Mouse (Mus musculus): Measurements from ENCODE around the gene Slc25a30.

Slc25a30 gene

DNA sequence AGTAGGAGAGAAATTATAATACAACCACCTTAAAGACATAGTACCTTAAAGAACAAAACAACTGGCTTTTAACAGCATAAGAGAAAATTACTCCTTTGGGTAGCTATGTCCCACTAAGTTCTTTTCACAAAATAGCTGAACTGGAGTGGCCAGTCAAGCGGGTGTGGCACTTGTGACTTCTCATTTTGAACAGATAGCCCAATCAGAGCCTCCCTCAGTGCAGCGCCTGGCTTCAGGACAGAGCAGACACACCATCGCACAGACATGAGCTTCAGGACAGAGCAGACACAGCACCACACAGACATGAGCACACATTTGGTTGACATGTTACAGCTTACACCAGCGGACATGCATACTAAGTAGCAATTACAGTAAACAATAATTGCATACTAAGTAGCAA, 35.8 kb downstream of the Slc25a30 start:
- in situ Hi-C loops (cut with MseI, MboI), result no loop called here

DNA sequence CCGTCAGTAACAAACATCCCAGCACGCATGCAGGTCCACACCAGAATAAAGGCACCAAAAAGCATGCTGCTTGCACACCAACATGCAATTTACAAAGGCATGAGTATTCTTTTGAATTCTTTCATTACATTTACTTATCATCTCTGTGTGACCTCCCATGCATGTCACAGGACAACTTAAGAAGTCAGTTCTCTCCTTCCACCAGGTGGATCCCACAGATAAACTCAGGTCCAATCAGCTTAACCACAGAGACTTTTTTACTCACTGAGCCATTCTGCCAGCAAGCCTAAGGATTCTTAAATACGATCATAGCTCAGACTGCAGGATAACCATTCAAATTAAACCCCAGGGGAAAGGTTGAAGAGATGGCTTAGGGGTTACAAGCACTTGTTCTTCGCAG, 37.7 kb downstream of the Slc25a30 start:
- in situ Hi-C loops (cut with MseI, MboI), result no loop called here

DNA sequence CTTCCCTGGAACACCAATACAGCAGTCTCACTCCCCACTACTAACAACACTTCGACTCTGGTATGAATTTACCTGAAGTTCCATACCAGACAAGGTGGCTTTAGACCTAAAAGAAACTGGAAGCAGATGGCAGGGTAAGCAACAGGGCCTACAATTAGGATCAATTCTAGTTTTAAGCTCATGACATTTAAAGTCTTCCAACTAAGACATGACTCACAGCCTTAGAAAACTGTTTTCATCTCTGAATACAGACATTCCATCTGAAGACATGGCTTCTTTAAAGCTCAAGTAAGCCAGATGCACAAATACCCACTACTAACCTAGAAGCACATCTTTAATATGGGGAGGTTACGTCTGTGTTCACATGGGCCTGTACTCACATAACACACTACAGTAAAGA, 38.9 kb downstream of the Slc25a30 start:
- in situ Hi-C loops (cut with MseI, MboI), result no loop called here

DNA sequence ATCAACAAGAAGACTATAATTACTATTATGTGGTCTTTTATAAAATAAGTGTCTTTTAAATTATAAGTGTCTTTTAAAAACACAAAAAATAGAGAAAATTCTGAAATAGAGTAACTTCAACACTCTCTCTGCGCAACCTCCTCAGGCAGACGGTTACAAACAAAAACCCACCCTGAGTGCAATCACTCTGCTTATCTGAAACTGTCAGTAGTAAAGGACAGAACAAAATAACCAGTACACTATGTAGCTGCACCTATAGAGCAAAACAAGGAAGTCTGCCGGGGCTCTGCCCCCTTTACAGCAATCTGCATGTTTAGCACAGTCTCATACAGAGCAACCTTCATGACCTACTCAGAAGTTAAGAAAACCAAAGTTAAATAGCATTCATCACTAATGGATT, 44.9 kb downstream of the Slc25a30 start:
- in situ Hi-C loops (cut with MseI, MboI), result no loop called here

DNA sequence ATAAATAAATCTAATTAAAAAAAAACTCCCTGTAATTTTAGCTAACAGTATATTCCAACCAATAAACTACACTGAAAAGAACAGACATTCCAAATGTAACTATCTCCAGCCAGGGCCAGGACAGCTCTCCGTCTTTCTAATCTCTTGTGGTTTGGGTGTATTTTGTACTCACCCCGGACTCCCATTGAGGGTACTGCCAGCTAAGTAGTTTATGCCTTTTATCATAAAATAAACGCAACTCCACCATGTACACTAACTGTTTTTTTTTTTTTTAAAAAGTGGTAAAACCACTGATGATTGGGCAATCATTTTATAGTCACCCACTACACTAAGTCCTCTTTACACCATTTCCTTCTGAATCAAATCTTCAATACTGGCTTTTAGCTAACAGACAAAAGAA, 51.2 kb downstream of the Slc25a30 start:
- in situ Hi-C loops (cut with MseI, MboI), result loop anchor here in 1 of 2 experiments (5.0 kb wide), 1 partner anchor 52 kb away; the partner anchor contains the start of gene Slc25a30

DNA sequence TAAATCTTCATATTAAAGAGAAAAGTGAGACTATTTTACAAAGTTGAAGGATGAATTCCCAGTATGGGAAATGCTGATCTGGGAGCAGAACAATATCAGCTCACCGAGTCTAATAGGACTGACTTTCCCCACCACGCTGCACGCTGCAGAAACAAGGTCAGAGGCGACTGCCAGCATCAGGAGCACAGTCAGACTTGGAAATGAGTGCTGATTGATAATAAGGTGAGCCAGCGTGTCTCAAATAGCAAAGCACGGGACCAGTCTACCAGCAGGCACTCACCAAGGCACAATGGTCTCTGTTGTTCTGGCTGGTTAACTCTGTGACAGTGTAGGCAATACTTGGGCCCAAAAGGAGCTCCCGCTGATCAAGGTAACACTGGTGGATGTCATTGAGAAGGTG, 54.2 kb downstream of the Slc25a30 start:
- in situ Hi-C loops (cut with MseI, MboI), result no loop called here

DNA sequence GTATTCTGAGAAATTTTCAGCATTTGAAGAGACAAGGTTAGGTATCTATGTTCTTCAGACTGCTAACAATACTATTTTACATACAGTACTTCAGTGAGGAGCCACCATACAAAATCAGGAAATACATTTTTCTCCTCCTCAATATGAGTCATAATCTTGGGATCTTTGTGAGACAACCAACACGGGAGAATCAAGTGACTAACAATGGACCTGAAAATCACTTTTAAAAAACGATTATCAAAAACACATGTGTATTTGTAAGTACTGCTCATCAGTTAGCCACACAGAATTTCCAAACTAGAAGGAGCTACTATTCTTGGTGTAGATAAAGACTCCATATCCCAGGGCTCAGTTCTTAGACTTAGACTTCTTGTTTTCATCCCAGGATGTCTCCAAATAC, 55.5 kb downstream of the Slc25a30 start:
- in situ Hi-C loops (cut with MseI, MboI), result no loop called here

DNA sequence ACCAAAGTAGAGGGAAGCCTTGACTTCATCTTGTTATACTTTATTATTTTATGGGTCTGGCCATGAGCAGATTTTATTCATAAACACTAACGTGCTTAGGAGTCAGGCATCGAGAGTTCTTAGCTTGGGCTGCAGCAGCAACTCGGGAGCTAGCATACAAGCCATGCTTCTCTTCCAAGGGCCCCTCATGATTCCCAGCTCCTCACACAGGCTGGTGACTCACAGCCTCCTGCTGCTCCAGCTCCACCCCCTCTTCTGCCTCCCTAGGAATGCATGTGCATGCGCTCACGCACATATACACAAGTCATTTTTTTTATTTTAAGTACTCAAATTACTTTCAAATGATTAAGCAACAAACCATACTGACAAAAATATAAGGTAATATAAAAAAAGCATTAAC, 58.7 kb downstream of the Slc25a30 start:
- in situ Hi-C loops (cut with MseI, MboI), result no loop called here

DNA sequence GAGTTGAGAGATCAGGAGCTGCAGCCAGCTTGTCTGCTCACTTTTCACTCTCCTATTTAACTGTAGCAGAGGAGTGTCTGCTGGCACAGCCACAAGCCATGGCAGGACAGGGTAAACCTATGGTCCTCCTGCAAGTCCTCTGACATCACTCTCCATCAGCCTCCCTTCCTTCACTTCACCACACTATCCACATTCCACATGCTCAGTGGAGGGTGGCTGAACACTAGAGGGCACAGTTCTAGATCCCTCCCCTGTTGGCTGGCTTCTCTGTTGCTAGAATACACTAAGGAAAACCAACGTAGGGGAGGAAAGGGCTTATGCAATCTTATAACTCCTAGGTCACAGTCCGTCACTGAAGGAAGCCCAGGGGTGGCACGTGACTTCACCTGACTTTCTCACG, 59.8 kb downstream of the Slc25a30 start:
- in situ Hi-C loops (cut with MseI, MboI), result no loop called here

DNA sequence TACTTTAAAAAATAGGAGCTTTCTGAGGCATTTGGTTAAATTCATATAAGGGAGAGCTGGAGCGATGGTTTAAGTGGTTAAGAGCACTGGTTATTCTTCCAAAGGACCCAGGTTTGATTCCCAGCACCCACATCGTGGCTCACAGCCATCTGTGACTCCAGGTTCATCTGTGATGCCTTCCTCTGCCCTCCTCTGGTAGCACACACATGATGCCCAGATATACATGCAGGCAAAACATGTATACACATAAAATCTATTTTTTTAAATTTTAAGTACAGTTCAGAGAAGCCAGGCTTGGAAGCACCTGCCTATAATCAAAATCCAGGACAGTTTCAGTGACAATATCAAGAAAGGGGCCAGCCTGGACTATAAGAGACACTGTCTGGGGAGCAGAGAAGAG, 64.0 kb downstream of the Slc25a30 start:
- in situ Hi-C loops (cut with MseI, MboI), result no loop called here

DNA sequence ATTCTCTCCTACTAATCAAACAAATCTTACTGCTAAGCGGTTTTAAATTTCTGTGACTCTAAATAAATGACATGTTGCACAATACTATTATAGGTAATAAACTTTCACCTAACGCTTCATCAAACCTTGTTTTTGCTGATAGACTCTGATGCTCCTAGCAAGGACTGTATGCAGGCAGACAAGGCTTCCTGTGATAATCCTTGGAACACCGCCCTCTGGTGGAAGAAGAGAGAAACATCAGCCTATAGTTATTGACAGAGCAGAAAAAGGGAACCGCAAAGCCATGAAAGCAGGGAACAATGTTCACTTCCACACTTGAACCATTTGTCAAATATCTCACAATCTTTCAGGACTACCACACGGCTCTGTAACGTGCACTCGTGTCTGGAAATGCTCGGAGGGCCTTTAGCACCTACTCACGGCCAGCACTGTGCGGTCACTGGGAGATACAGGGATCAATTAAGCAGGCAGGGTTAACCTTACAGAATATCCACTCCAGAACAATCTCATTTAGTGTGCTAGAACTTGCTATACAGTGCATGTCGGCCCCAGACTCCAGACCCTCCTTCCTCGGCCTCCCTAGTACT, 64.8 kb downstream of the Slc25a30 start:
- in situ Hi-C loops (cut with MseI, MboI), result no loop called here

DNA sequence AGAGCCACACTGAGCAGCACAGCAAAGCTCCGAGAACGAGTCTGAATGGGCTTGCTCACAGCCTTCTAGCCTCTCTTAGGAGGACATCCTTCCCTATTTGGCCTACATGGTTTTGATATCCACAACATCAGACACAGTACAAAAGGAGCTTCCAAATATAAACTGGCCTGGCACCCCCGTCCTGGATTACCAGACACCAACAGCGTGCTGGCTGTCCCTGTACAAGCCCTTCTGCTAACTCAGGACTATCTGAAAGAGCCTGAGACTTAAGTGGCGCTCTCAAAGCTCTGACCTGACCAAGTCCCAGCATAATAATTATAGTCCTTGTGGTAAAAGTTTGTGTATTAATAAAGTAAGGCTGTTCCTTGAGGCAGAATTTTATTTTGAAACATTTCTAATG, 66.7 kb downstream of the Slc25a30 start:
- in situ Hi-C loops (cut with MseI, MboI), result no loop called here

DNA sequence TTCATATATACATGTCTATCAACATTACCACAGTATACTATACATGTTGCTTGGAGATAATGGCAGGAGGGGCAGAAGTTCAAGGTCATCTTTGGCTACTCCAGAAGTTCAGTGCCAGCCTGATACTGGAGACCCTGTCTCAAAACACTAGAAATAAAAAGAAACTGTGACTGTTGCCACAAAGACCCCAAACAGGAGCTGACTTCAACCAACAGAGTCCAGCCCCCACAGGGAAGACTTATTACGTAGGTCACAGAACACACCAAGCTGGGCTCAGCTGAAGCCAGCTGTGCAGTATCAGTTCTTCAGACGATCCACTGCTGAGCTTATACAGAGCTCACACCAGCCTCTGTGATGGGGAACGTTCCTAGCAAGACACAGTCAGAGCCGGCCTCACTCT, 70.4 kb downstream of the Slc25a30 start:
- in situ Hi-C loops (cut with MseI, MboI), result no loop called here

DNA sequence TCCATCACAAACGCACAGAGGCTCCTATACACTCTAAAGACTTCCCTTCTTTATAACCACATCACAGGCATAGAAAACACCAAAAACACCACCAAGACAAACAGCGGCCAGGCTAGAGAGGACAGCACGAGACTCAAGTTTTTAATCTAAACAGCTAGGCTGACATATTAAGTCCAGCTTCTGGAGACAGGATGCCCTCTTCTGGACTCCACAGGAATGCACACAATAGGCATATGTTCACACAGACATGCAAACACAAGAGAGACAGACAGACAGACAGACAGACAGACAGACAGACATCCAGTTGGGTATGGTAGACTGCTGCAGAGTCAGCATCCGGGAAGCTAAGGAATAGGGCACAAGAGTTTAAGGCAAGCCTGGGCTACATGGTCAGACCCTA, 73.2 kb downstream of the Slc25a30 start:
- in situ Hi-C loops (cut with MseI, MboI), result no loop called here

DNA sequence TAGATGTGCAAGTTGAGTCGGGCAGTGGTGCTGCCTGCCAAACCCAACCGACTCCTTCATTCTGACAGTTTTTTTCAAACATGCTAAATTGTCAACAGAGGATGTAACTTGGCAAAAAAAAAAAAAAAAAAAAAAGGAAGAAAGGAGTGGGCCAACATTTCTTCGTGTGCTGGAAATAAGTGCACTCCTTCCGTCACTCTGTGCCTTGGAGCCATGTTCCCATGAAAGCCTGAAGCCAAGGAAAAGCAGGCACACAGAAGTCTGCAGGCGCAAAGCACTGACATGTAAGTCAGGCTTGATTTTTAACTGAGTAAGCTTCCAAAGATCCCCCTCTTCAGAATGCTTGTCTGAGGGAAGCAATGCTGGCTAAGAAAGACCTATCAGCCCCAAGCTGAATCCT, 74.2 kb downstream of the Slc25a30 start:
- in situ Hi-C loops (cut with MseI, MboI), result no loop called here

DNA sequence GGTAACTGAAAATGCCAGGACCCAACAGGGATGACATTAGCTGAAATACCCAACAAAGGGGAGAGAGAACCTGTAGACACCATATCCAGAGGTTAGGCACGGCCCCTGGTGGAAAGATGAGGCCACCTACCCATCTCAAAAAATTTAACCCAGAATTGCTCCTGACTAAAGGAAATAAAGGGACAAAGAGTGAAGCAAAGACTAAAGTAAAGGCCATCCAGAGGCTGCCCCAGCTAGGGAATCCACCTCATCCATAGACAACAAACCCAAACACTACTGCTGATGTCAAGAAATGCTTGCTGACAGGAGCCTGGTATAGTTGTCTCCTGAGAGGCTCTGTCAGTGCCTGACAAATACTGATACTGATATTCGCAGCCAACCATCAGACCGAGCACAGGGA, 75.1 kb downstream of the Slc25a30 start:
- in situ Hi-C loops (cut with MseI, MboI), result no loop called here

Measured in mouse trophoblast stem cell (cell line).